Mouse (Mus musculus): ENCODE data around the gene Sh2d7. TPM values are rescaled to one million over a fixed set of nuclear protein-coding genes. Genes with fewer than 3 reads are reported as not detected.

The Sh2d7 gene
- total and polyA plus RNA-seq, 3 experiments: 0.04 TPM; not detected in 2

DNA sequence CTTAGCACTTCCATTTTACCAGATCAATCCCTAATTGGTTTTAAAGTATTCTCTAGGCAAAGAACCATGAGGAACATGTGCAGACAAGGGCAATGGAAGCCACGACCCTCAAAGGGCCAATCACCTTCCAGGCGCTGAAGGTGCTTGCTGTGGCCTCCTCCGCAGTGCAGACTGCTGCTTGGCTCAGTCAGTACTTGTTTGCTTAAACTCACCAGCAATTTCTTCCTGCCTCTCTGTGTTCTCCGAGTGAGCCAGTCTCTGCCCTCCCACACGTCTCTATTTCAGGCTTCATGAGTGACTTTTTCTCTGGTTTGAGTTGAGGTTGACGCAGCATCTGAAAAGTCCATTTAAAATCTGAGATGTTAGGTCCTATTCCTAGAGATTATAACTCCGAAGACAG lies 19.9 kb upstream of the Sh2d7 start:
- H3K27ac ChIP-seq (ENCODE audit: control insufficient read depth, low read depth, low read length): no peak overlapping the region
- H3K9ac ChIP-seq (ENCODE audit: control insufficient read depth, low read depth, low read length, poor library complexity, severe bottlenecking): no peak overlapping the region
- no peak for DNase-seq (ENCODE audit: low read depth, low spot score)
- TF ChIP-seq NELFE (IDR thresholded peaks at IDR 0.05; ENCODE audit: low read depth, low read length) (no peak), MAZ (IDR thresholded peaks at IDR 0.05; ENCODE audit: low read depth, low read length) (no peak), GATA1 (IDR thresholded peaks at IDR 0.05; ENCODE audit: low read depth, low read length) (no peak), CHD1 (IDR thresholded peaks at IDR 0.05; ENCODE audit: low read depth, low read length) (no peak), TCF12 (IDR thresholded peaks at IDR 0.05; ENCODE audit: low read depth, low read length) (no peak), HCFC1 (IDR thresholded peaks at IDR 0.05; ENCODE audit: low read depth, low read length) (no peak), ETS1 (IDR thresholded peaks at IDR 0.05; ENCODE audit: low read depth, low read length) (no peak), USF1 (IDR thresholded peaks at IDR 0.05; ENCODE audit: low read depth, low read length) (no peak), TAL1 (IDR thresholded peaks at IDR 0.05; ENCODE audit: low read length) (no peak), RAD21 (IDR thresholded peaks at IDR 0.05; ENCODE audit: low read depth, low read length) (no peak), JUND (IDR thresholded peaks at IDR 0.05; ENCODE audit: low read depth, low read length) (no peak), ELF1 (IDR thresholded peaks at IDR 0.05; ENCODE audit: low read depth, low read length) (no peak), E2F4 (IDR thresholded peaks at IDR 0.05; ENCODE audit: borderline replicate concordance, low read depth, low read length) (no peak), SIN3A (IDR thresholded peaks at IDR 0.05; ENCODE audit: low read length) (no peak), NRF1 (IDR thresholded peaks at IDR 0.05; ENCODE audit: insufficient read depth, low read depth, low read length, poor library complexity, severe bottlenecking) (no peak), MAX (IDR thresholded peaks at IDR 0.05; ENCODE audit: low read length) (no peak)
- no peak overlapping the region for H3K4me3 ChIP-seq (ENCODE audit: control insufficient read depth in 1 of 2, insufficient read depth in 1 of 2, low read depth in 2 of 2, low read length in 2 of 2)
- H3K36me3 ChIP-seq (ENCODE audit: control insufficient read depth in 1 of 2, insufficient read depth in 2 of 2, low read length in 2 of 2): no peaks in the 10 kb centered on the region
- H3K9me3 ChIP-seq (replicated peaks; ENCODE audit: insufficient read depth, low read length): no peaks in the 10 kb centered on the region
- no peaks in the 10 kb centered on the region for H3K4me1 ChIP-seq (ENCODE audit: control insufficient read depth in 1 of 2, insufficient read depth in 2 of 2, low read length in 2 of 2)
- no peaks in the 10 kb centered on the region for H3K79me2 ChIP-seq (ENCODE audit: control insufficient read depth, insufficient read depth, low read length, poor library complexity)
- peaks cover 7 to 12% of the 10 kb centered on the region in 2 experiments for H3K27me3 ChIP-seq (ENCODE audit: control insufficient read depth in 1 of 2, insufficient read depth in 2 of 2, low read length in 2 of 2)

DNA sequence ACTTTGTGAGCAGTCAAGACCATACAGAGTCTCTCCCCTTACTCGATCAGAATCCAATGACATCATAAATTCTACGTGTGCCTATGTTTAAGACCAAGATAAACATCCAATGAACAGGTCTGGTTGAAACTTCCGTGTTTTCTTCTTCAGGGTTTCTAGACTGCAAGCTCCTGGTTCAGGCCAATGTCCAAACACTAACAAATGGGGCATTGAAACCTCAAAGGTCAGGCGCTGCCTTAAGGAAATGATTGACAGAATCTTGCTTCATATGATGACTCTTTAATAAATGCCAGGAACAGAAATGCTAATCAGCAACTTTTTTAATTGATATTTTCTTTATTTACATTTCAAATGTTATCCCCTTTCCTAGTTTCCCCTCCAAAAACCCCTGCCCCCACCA lies 18.5 kb upstream of the Sh2d7 start:
- no peak overlapping the region for H3K4me3 ChIP-seq (ENCODE audit: control insufficient read depth in 1 of 2, insufficient read depth in 1 of 2, low read depth in 2 of 2, low read length in 2 of 2)
- H3K27me3 ChIP-seq (ENCODE audit: control insufficient read depth in 1 of 2, insufficient read depth in 2 of 2, low read length in 2 of 2): peaks cover 8 to 12% of the 10 kb centered on the region in 2 experiments
- no peak for DNase-seq (ENCODE audit: low read depth, low spot score)
- H3K79me2 ChIP-seq (ENCODE audit: control insufficient read depth, insufficient read depth, low read length, poor library complexity): no peaks in the 10 kb centered on the region
- H3K4me1 ChIP-seq (ENCODE audit: control insufficient read depth in 1 of 2, insufficient read depth in 2 of 2, low read length in 2 of 2): no peaks in the 10 kb centered on the region
- H3K9ac ChIP-seq (ENCODE audit: control insufficient read depth, low read depth, low read length, poor library complexity, severe bottlenecking): no peak overlapping the region
- no peak overlapping the region for H3K27ac ChIP-seq (ENCODE audit: control insufficient read depth, low read depth, low read length)
- H3K9me3 ChIP-seq (replicated peaks; ENCODE audit: insufficient read depth, low read length): no peaks in the 10 kb centered on the region
- no peaks in the 10 kb centered on the region for H3K36me3 ChIP-seq (ENCODE audit: control insufficient read depth in 1 of 2, insufficient read depth in 2 of 2, low read length in 2 of 2)
- TF ChIP-seq UBTF (IDR thresholded peaks at IDR 0.05; ENCODE audit: borderline replicate concordance, insufficient read depth, low read depth, low read length): no peak
- no peak for TF ChIP-seq MEF2A (IDR thresholded peaks at IDR 0.05; ENCODE audit: extremely low read depth, insufficient replicate concordance, low read depth, low read length, poor library complexity, severe bottlenecking)
- no peak for TF ChIP-seq ZNF384 (IDR thresholded peaks at IDR 0.05; ENCODE audit: low read depth, low read length)
- no peak for TF ChIP-seq NRF1 (IDR thresholded peaks at IDR 0.05; ENCODE audit: insufficient read depth, low read depth, low read length, poor library complexity, severe bottlenecking)
- TF ChIP-seq MAFK (IDR thresholded peaks at IDR 0.05; ENCODE audit: borderline replicate concordance, low read depth, low read length): no peak
- TF ChIP-seq ZKSCAN1 (IDR thresholded peaks at IDR 0.05; ENCODE audit: low read depth, low read length): no peak
- no peak for TF ChIP-seq RCOR1 (IDR thresholded peaks at IDR 0.05; ENCODE audit: low read depth, low read length)
- TF ChIP-seq MAZ (IDR thresholded peaks at IDR 0.05; ENCODE audit: low read depth, low read length): no peak
- TF ChIP-seq USF1 (IDR thresholded peaks at IDR 0.05; ENCODE audit: low read depth, low read length): no peak
- TF ChIP-seq SMC3 (IDR thresholded peaks at IDR 0.05; ENCODE audit: low read depth, low read length): no peak
- TF ChIP-seq MYB (IDR thresholded peaks at IDR 0.05; ENCODE audit: low read depth, low read length): no peak

Data from MEL (cell line).